Mouse (Mus musculus): ENCODE data around the gene Ap1b1. TPM values are rescaled to one million over a fixed set of nuclear protein-coding genes. Genes with fewer than 3 reads are reported as not detected.

Gene Ap1b1
- polyA plus RNA-seq, 1 experiment from 2014 or later = 93.8 TPM

- WGBS = 89% methylated on average over 8 of the region's 8 CpGs
- Histone ChIP-seq H3K9me3 (replicated peaks) (no peaks in the 10 kb centered on the region), H3K9ac (replicated peaks) (no peak overlapping the region), H3K27ac (replicated peaks) (no peak overlapping the region), H3K4me3 (replicated peaks) (no peak overlapping the region), H3K36me3 (peaks cover 96% of the 10 kb centered on the region), H3K4me1 (no peaks in the 10 kb centered on the region), H3K27me3 (replicated peaks) (no peaks in the 10 kb centered on the region), H3K4me2 (no peak overlapping the region)
- no peak for ATAC-seq (ENCODE audit: low FRiP score)
Measured at GRCm38 (mm10) chr11:5037146-5037854, 50.7 kb downstream of the Ap1b1 start.

GRCm38 (mm10) chr11:5040585-5040984, 54.0 kb downstream of the Ap1b1 start:
- no peaks in the 10 kb centered on the region for H3K9me3 ChIP-seq (replicated peaks)
- H3K4me2 ChIP-seq = no peak overlapping the region
- no peak overlapping the region for H3K9ac ChIP-seq (replicated peaks)
- no peak overlapping the region for H3K4me3 ChIP-seq (replicated peaks)
- no peak for ATAC-seq (ENCODE audit: low FRiP score)
- peaks cover 78% of the 10 kb centered on the region for H3K36me3 ChIP-seq
- H3K4me1 ChIP-seq = no peaks in the 10 kb centered on the region
- 95% methylated on average over 5 of the region's 5 CpGs for WGBS
- H3K27me3 ChIP-seq (replicated peaks) = no peaks in the 10 kb centered on the region
- no peak overlapping the region for H3K27ac ChIP-seq (replicated peaks)

GRCm38 (mm10) chr11:5041144-5041780, 54.6 kb downstream of the Ap1b1 start:
- Histone ChIP-seq H3K4me1 (no peaks in the 10 kb centered on the region), H3K9ac (replicated peaks) (no peak overlapping the region), H3K27ac (replicated peaks) (no peak overlapping the region), H3K36me3 (peaks cover 72% of the 10 kb centered on the region), H3K9me3 (replicated peaks) (no peaks in the 10 kb centered on the region), H3K27me3 (replicated peaks) (no peaks in the 10 kb centered on the region), H3K4me2 (no peak overlapping the region), H3K4me3 (replicated peaks) (no peak overlapping the region)
- 85% methylated on average over 18 of the region's 18 CpGs for WGBS
- no peak for ATAC-seq (ENCODE audit: low FRiP score)

GRCm38 (mm10) chr11:5042645-5043381, 56.2 kb downstream of the Ap1b1 start:
- whole genome bisulfite sequencing = 92% methylated on average over 8 of the region's 8 CpGs
- no peaks in the 10 kb centered on the region for H3K4me1 ChIP-seq
- H3K9ac ChIP-seq (replicated peaks) = no peak overlapping the region
- no peak overlapping the region for H3K4me2 ChIP-seq
- peaks cover 56% of the 10 kb centered on the region for H3K36me3 ChIP-seq
- no peaks in the 10 kb centered on the region for H3K9me3 ChIP-seq (replicated peaks)
- no peak overlapping the region for H3K27ac ChIP-seq (replicated peaks)
- H3K4me3 ChIP-seq (replicated peaks) = no peak overlapping the region
- no peak for ATAC-seq (ENCODE audit: low FRiP score)
- no peaks in the 10 kb centered on the region for H3K27me3 ChIP-seq (replicated peaks)

- WGBS = 50% methylated on average over 12 of the region's 12 CpGs
Measured at GRCm38 (mm10) chr11:5046321-5046926, 59.8 kb downstream of the Ap1b1 start.

GRCm38 (mm10) chr11:5051629-5052028, 65.0 kb downstream of the Ap1b1 start:
- Histone ChIP-seq H3K9ac (replicated peaks) (no peak overlapping the region), H3K4me2 (no peak overlapping the region), H3K9me3 (replicated peaks) (no peaks in the 10 kb centered on the region), H3K4me1 (peaks cover 7% of the 10 kb centered on the region), H3K27ac (replicated peaks) (no peak overlapping the region), H3K36me3 (no peaks in the 10 kb centered on the region), H3K27me3 (replicated peaks) (peaks cover 18% of the 10 kb centered on the region), H3K4me3 (replicated peaks) (no peak overlapping the region)
- WGBS = 89% methylated on average over 10 of the region's 10 CpGs
- ATAC-seq (ENCODE audit: low FRiP score) = no peak

More at GRCm38 (mm10) chr11:5046321-5046926, 59.8 kb downstream of the Ap1b1 start:
- Histone ChIP-seq H3K36me3 (peaks cover 21% of the 10 kb centered on the region), H3K4me3 (replicated peaks) (no peak overlapping the region), H3K9ac (replicated peaks) (no peak overlapping the region), H3K9me3 (replicated peaks) (no peaks in the 10 kb centered on the region), H3K27me3 (replicated peaks) (no peaks in the 10 kb centered on the region), H3K27ac (replicated peaks) (no peak overlapping the region), H3K4me2 (no peak overlapping the region), H3K4me1 (no peaks in the 10 kb centered on the region)
- ATAC-seq (ENCODE audit: low FRiP score) = no peak

GRCm38 (mm10) chr11:5052200-5052854, 65.7 kb downstream of the Ap1b1 start:
- H3K27ac ChIP-seq (replicated peaks) = no peak overlapping the region
- peaks cover 25% of the 10 kb centered on the region for H3K27me3 ChIP-seq (replicated peaks)
- ATAC-seq (ENCODE audit: low FRiP score) = no peak
- no peaks in the 10 kb centered on the region for H3K9me3 ChIP-seq (replicated peaks)
- peaks cover 13% of the 10 kb centered on the region for H3K4me1 ChIP-seq
- no peaks in the 10 kb centered on the region for H3K36me3 ChIP-seq
- H3K9ac ChIP-seq (replicated peaks) = no peak overlapping the region
- WGBS = 81% methylated on average over 10 of the region's 10 CpGs
- no peak overlapping the region for H3K4me2 ChIP-seq
- H3K4me3 ChIP-seq (replicated peaks) = no peak overlapping the region

- Histone ChIP-seq H3K9me3 (replicated peaks) (no peaks in the 10 kb centered on the region), H3K4me1 (peaks cover 30% of the 10 kb centered on the region), H3K9ac (replicated peaks) (no peak overlapping the region), H3K27ac (replicated peaks) (no peak overlapping the region), H3K27me3 (replicated peaks) (peaks cover 33% of the 10 kb centered on the region), H3K4me2 (no peak overlapping the region), H3K36me3 (no peaks in the 10 kb centered on the region), H3K4me3 (replicated peaks) (no peak overlapping the region)
- ATAC-seq (ENCODE audit: low FRiP score) = no peak
- WGBS = 90% methylated on average over 14 of the region's 14 CpGs
Measured at GRCm38 (mm10) chr11:5054151-5054550, 67.5 kb downstream of the Ap1b1 start.

- no peak for ATAC-seq (ENCODE audit: low FRiP score)
- Histone ChIP-seq H3K9ac (replicated peaks) (no peak overlapping the region), H3K27ac (replicated peaks) (no peak overlapping the region), H3K4me1 (peaks cover 37% of the 10 kb centered on the region), H3K9me3 (replicated peaks) (no peaks in the 10 kb centered on the region), H3K4me2 (no peak overlapping the region), H3K27me3 (replicated peaks) (peaks cover 41% of the 10 kb centered on the region), H3K36me3 (no peaks in the 10 kb centered on the region), H3K4me3 (replicated peaks) (no peak overlapping the region)
- WGBS = 69% methylated on average over 6 of the region's 6 CpGs
Measured at GRCm38 (mm10) chr11:5054874-5055273, 68.2 kb downstream of the Ap1b1 start.

- Histone ChIP-seq H3K4me2 (no peak overlapping the region), H3K27ac (replicated peaks) (no peak overlapping the region), H3K27me3 (replicated peaks) (peaks cover 54% of the 10 kb centered on the region), H3K4me3 (replicated peaks) (no peak overlapping the region), H3K36me3 (no peaks in the 10 kb centered on the region; the same call in 1 of the 2 replicates), H3K9me3 (replicated peaks) (no peaks in the 10 kb centered on the region), H3K4me1 (peaks cover 44% of the 10 kb centered on the region), H3K9ac (replicated peaks) (no peak overlapping the region)
- WGBS = 37% methylated on average over 23 of the region's 23 CpGs
- ATAC-seq (ENCODE audit: low FRiP score) = no peak
Measured at GRCm38 (mm10) chr11:5055945-5056938, 69.6 kb downstream of the Ap1b1 start.

Measured in neural tube, embryonic 15.5 days (tissue).